Mouse (Mus musculus) CD8-positive naive resting alpha-beta T cell, adult 2 months (primary cell): ENCODE measurements around the gene Dock6.

Experiments used
- DNase-seq, 2 experiments: peaks; one replicate each; pipeline ENCODE4 v3.0.0; 2022; ENCODE audit warnings: low read depth in 2 of 2, low spot score in 2 of 2

Dock6 gene

DNA sequence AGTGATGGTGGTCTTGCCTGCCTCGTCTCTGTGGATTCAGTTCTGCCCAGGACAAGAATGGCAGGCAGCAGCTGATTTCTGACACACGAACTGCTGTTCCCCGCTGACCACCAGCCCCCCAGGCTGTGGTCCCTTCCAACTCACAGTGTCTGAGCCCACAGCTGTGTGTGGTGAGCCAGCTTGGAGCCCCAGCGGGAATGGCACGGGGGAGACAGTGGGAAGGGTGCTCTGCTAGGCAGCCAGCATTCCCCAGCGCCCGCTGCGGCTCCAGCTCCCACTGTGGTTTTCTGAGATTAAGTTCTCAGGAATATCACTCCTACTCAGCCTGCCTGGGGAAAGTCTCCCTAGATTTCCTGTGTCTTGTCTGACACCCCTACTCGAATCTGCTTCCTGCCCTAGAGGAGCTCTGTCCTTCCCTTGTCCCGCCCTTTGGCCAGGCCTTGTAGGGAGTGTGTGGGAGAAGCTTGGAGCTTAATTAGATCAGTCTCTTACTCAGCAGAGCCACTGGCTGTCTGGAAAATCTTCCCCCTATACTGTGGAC, 100.1 kb downstream of the Dock6 start:
- no peak for DNase-seq

DNA sequence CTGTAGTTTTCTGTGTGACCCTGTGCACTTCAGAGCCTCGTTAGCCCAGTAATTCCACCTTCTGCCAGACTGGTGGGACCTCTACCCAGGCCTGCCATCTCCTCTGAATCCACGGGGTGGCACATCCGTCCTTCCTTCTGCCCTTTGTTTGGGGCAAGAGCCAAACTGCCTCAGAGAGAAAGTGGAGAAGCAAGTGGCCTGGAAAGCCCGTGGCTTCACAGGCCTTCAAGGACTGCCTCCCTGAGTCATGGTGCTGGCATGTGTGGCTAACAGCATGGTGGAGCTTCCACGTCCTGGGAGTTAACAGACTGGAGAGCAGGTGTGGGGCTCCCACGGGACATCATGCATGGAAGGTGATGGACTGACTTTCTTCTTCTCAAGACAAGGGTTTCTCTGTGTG, 101.1 kb downstream of the Dock6 start:
- DNase-seq: no peak

DNA sequence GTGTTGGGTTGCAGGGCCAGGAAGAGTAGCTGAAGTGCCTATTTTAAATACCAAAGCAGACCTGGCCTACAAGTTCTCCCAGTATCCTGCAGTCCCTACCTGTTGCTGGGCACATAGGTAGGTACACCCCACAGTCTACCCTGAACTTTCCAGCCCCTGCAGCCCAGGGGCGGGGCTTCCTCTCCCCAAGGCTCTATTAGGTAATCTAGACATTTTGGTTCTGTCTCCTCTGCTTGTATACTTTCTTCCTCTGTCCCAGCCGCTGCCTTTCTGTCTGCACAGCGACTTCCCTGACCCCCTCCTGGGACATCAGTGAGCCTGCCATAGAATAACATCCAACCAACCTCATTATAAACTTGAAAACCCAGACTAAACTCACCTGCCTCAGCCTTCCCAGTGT, 102.1 kb downstream of the Dock6 start:
- no peak for DNase-seq
